Mouse (Mus musculus) thymus, adult 2 months (tissue): ENCODE measurements around the gene 4930447F04Rik. TPM values are rescaled to one million over a fixed set of nuclear protein-coding genes. Genes with fewer than 3 reads are reported as not detected.

Source experiments
- DNase-seq: peaks from one replicate; pipeline ENCODE4 v3.0.0; 2021
- H3K27ac ChIP-seq: fragments of 200-500 bp; 2 replicates; pipeline ENCODE4 v1.5.1; 2012; ENCODE audit warnings: low read length, control low read depth; ENCODE audit not compliant: control insufficient read depth, insufficient read depth
- H3K27me3 ChIP-seq: fragments of 200-500 bp; 2 replicates; pipeline ENCODE4 v1.6.1; 2012; ENCODE audit warnings: mild to moderate bottlenecking, low read length, moderate library complexity, mixed read lengths; ENCODE audit not compliant: control insufficient read depth, insufficient read depth
- H3K36me3 ChIP-seq: fragments of 200-500 bp; 2 replicates; pipeline ENCODE4 v1.6.1; 2012; ENCODE audit warnings: mild to moderate bottlenecking, low read length, moderate library complexity; ENCODE audit not compliant: control insufficient read depth, insufficient read depth
- H3K4me1 ChIP-seq: fragments of 200-500 bp; replicated peaks from 2 replicates; pipeline ENCODE4 v1.6.1; 2012; ENCODE audit warnings: low read length; ENCODE audit not compliant: control insufficient read depth, insufficient read depth
- H3K4me3 ChIP-seq: fragments of 200-500 bp; 2 replicates; pipeline ENCODE4 v1.5.1; 2012; ENCODE audit warnings: mild to moderate bottlenecking, low read length, control low read depth, moderate library complexity; ENCODE audit not compliant: control insufficient read depth, insufficient read depth
- CTCF ChIP-seq: fragments of 200-500 bp; IDR thresholded peaks from 2 replicates; pipeline ENCODE4 v1.5.1; 2012; ENCODE audit warnings: mild to moderate bottlenecking, control low read depth, low read length, moderate library complexity, borderline replicate concordance; ENCODE audit not compliant: control insufficient read depth, poor library complexity, insufficient read depth; ENCODE audit errors: extremely low read depth
- POLR2A ChIP-seq: fragments of 200-500 bp; IDR thresholded peaks from 2 replicates; pipeline ENCODE4 v1.6.1; 2012; ENCODE audit warnings: mild to moderate bottlenecking, low read length, control low read depth, moderate library complexity; ENCODE audit not compliant: control insufficient read depth, poor library complexity, insufficient read depth; ENCODE audit errors: extremely low read depth
- WGBS: fragments of 180-500 bp; shearing (Covaris S2); methylation state at CpG from one replicate; pipeline ENCODE4 v1.1.7; 2018; 5-methylcytosine and 5-hydroxymethylcytosine counted together
- polyA plus RNA-seq: library from polyadenylated mRNA; depleted of rRNA; stranded (reverse); fragments of >200 nt; gene quantifications from 2 replicates; pipeline ENCODE4 v1.2.3, GENCODE M21; 2012; rRNA removed

The 4930447F04Rik gene
- not detected in 2 replicates for polyA plus RNA-seq

DNA sequence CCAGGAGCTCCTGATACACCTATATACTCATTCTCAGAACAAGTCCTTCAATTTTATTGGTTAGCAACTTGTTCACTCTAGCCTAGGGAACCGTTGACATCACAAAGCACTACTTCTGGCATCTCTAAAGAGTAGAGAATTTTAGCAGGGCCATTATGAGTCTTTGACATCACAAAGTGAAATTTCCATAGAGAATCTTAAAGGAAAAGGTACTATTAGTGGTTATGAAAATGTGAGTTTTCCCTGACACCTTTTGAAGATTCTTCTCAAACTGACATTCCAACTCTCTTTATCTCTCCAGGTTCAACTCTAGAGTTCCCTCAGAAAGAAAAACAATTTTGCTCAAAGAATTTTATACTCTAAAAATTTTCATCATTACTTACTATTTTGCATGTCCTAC, at the start of gene 4930447F04Rik:
TSS of gene 4930447F04Rik (minus strand) at position 101 of the 400 bp plus-strand sequence.
- H3K4me1 ChIP-seq: no peaks in the 10 kb centered on the region
- H3K27me3 ChIP-seq: no peaks in the 10 kb centered on the region
- H3K4me3 ChIP-seq: no peak within 1 kb of the TSS
- TF ChIP-seq CTCF: no peak
- TF ChIP-seq POLR2A: no peak
- H3K27ac ChIP-seq: no peak within 1 kb of the TSS
- WGBS: 74% methylated on average over 1 of the region's 1 CpGs
- DNase-seq: no peak
- H3K36me3 ChIP-seq: no peaks in the 10 kb centered on the region
